Mouse (Mus musculus) adrenal gland, adult 2 months (tissue): Measurements from ENCODE around the gene Hp. TPM values are rescaled to one million over a fixed set of nuclear protein-coding genes. Genes with fewer than 3 reads are reported as not detected.

Source experiments
- DNase-seq: peaks from one replicate; pipeline ENCODE4 v3.0.0; 2021
- polyA plus RNA-seq: library from polyadenylated mRNA; depleted of rRNA; stranded (reverse); fragments of >200 nt; gene quantifications from 2 replicates; pipeline ENCODE4 v1.2.3, GENCODE M21; 2012; rRNA removed
- total RNA-seq, 2 experiments: library from RNA; stranded (reverse); gene quantifications; 2 replicates each; pipeline ENCODE4 v1.2.3; 2021

Hp gene
- total and polyA plus RNA-seq, 3 experiments = 81.5 to 462 (median 158) TPM

DNA sequence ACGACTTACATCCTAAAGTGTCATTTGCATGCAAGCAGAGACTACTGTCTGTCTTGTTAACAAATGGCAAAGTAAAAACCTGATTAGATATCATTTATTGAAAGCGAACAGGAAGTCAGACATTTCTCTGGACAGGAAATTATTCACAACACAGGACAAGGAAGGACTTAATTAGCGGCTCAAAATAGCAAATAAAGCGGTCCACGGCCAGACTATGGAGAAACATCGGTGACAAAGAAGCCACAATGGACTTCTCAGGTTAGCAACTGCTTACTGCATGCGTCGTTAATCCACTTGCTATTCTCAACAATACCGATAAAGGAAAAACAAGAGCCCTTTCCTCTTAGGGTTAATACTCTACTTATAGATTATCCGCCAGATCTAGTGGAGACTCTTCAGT lies 14.2 kb downstream of the Hp start:
- no peak for DNase-seq

GRCm38 (mm10) chr8:109563881-109564280 lies 15.1 kb downstream of the Hp start:
- no peak for DNase-seq

- no peak for DNase-seq
Observed at GRCm38 (mm10) chr8:109551663-109552062, 27.3 kb downstream of the Hp start.

DNA sequence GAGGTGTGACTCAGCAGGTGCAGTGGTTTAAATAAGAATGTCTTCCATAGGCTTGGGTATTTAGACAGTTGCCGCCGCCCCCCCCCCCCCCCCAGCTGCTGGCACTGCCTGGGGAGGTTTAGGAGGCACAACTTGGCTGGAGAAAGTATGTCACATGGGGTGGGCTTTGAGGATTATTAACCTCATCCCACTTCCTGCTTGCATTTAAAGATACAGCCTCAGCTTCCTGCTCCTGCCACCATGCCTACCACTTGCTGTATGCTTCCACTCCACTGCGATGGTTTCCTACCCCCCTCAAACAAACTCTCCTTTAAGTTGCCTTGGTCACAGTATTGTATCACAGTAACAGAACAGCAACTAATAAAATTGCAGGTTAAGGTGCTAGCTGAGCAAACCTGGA lies 34.9 kb downstream of the Hp start:
- no peak for DNase-seq

- no peak for DNase-seq
Observed at GRCm38 (mm10) chr8:109542748-109543519, 36.0 kb downstream of the Hp start.

- no peak for DNase-seq
Observed at GRCm38 (mm10) chr8:109542165-109542564, 36.8 kb downstream of the Hp start.

DNA sequence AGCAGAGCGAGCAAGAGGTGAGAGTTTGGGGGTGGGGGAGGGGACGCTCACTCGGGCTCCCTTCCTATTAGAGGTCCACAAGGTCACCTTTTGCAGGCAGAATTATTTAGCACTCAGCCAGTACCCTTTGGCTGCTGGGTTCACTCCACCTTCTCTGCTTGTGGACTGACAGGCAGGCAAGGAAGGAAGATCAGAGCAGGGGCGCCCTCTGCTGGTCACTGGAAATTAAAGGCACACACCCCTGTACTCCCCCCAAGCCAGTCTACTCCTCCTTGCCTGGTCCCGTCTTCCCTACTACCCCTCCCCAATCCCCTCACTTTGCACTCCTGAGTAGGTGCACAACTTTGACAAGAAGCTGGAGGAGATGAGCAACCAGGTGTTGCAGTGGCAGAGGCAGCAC lies 42.3 kb downstream of the Hp start:
- DNase-seq = peak; percentile 76

GRCm38 (mm10) chr8:109535140-109535990 lies 43.6 kb downstream of the Hp start:
- peak; percentile 15 for DNase-seq

Other genes starting within 250 kb of the Hp start
- not detected for gene Pmfbp1, start 85.1 kb downstream of the Hp start, total RNA-seq
- gene Pmfbp1, start 85.1 kb downstream of the Hp start, polyA plus RNA-seq = not detected in 2 replicates
- 10 to 100 TPM; 22.2 to 23.4 TPM for gene Dhx38, start 13.3 kb downstream of the Hp start, total RNA-seq
- 13.3 and 15.0 TPM in 2 replicates for gene Dhx38, start 13.3 kb downstream of the Hp start, polyA plus RNA-seq
- gene Txnl4b, start 13.3 kb downstream of the Hp start, total RNA-seq = 10 to 100 TPM; 12.5 to 13.3 TPM
- gene Txnl4b, start 13.3 kb downstream of the Hp start, polyA plus RNA-seq = 2.4 and 4.2 TPM in 2 replicates
- gene Dhodh, start 29.5 kb upstream of the Hp start, total RNA-seq = 10 to 100 TPM; 19.9 to 20.1 TPM
- gene Dhodh, start 29.5 kb upstream of the Hp start, polyA plus RNA-seq = 24.9 and 27.3 TPM in 2 replicates
- under 1 TPM; 0.17 to 0.24 TPM for gene Pkd1l3, start 35.3 kb upstream of the Hp start, total RNA-seq
- gene Pkd1l3, start 35.3 kb upstream of the Hp start, polyA plus RNA-seq = 0.08 TPM in 2 replicates
- 10 to 100 TPM; 72.7 to 89.3 TPM for gene Ist1, start 114.1 kb upstream of the Hp start, total RNA-seq
- 20.5 and 26.6 TPM in 2 replicates for gene Ist1, start 114.1 kb upstream of the Hp start, polyA plus RNA-seq
- 10 to 100 TPM in 1 of 2 experiments, 1 to 10 TPM in 1; 8.6 to 12.1 TPM for gene Zfp821, start 126.4 kb upstream of the Hp start, total RNA-seq
- gene Zfp821, start 126.4 kb upstream of the Hp start, polyA plus RNA-seq = 6.6 and 9.0 TPM in 2 replicates
- gene Atxn1l, start 158.6 kb upstream of the Hp start, total RNA-seq = 10 to 100 TPM; 38.5 to 45.5 TPM
- gene Atxn1l, start 158.6 kb upstream of the Hp start, polyA plus RNA-seq = 8.8 and 9.8 TPM in 2 replicates
- gene Ap1g1, start 199.4 kb upstream of the Hp start, total RNA-seq = 10 to 100 TPM; 76.3 to 91.7 TPM
- gene Ap1g1, start 199.4 kb upstream of the Hp start, polyA plus RNA-seq = 11.1 and 17.1 TPM in 2 replicates